Mouse (Mus musculus): Measurements from ENCODE around the gene Etv5. TPM values are rescaled to one million over a fixed set of nuclear protein-coding genes. Genes with fewer than 3 reads are reported as not detected.

Etv5 gene
- polyA plus RNA-seq (2012; rRNA removed; ENCODE audit: low replicate concordance), result 9.7 and 23.6 TPM in 2 replicates

GRCm38 (mm10) chr16:22439499-22440177 lies at the start of gene Etv5:
TSS of gene Etv5 (minus strand) at chr16:22439719.

Other genes with a start within 250 kb of the Etv5 start
- gene Tra2b, start 173.7 kb downstream of the Etv5 start, polyA plus RNA-seq (2012; rRNA removed; ENCODE audit: low replicate concordance), result 29.9 and 51.4 TPM in 2 replicates
- gene Dgkg, start 217.5 kb upstream of the Etv5 start, polyA plus RNA-seq (2012; rRNA removed; ENCODE audit: low replicate concordance), result 0.30 and 0.54 TPM in 2 replicates